In genomic region chr5:53154078-53154477, GRCm38 (mm10) we compare ENCODE assay signal across 25 mouse cellular contexts. TPM values are rescaled to one million over a fixed set of nuclear protein-coding genes. Genes with fewer than 3 reads are reported as not detected.
DNase-seq lines count a peak whose midpoint lies in the region; ATAC-seq and TF ChIP-seq lines count a peak whose summit lies in the region.
"Had no signal": no experiment of that assay in that cellular context is flagged by ENCODE, and none has a peak within 500 bp of the region (broad histone marks: within the 10 kb centered on the region; RNA-seq: fewer than 3 reads in every experiment).

No protein-coding gene starts in this region.

- H3K9me3 ChIP-seq in heart, embryonic 11.5 days (replicated peaks; ENCODE audit: control insufficient read depth, low read length): no peaks in the 10 kb centered on the region
- no peaks in the 10 kb centered on the region for H3K9me3 ChIP-seq in heart, embryonic 16.5 days (replicated peaks; ENCODE audit: control insufficient read depth, low read length)
- peaks cover 26% of the 10 kb centered on the region for H3K9me3 ChIP-seq in G1E (replicated peaks)
- H3K9me3 ChIP-seq in MEL (replicated peaks; ENCODE audit: insufficient read depth, low read length): no peaks in the 10 kb centered on the region
- H3K9me3 ChIP-seq: embryonic facial prominence, embryonic 10.5 days; embryonic facial prominence, embryonic 15.5 days; hindbrain, embryonic 10.5 days; hindbrain, embryonic 15.5 days; kidney, embryonic 15.5 days; limb, embryonic 10.5 days; limb, embryonic 15.5 days; liver, embryonic 13.5 days; megakaryocyte, embryonic 14.5 days; midbrain, embryonic 13.5 days; neural tube, embryonic 13.5 days had no signal

- H3K4me3 ChIP-seq in heart, embryonic 11.5 days (ENCODE audit: low read depth, low read length): no peak overlapping the region
- H3K4me3 ChIP-seq in heart, embryonic 16.5 days (ENCODE audit: low read length): no peak overlapping the region
- H3K4me3 ChIP-seq in G1E (ENCODE audit: low read depth, low read length): no peak overlapping the region
- no peak overlapping the region for H3K4me3 ChIP-seq in MEL (ENCODE audit: control insufficient read depth in 1 of 2, insufficient read depth in 1 of 2, low read depth in 2 of 2, low read length in 2 of 2)
- H3K4me3 ChIP-seq: embryonic facial prominence, embryonic 10.5 days; embryonic facial prominence, embryonic 15.5 days; hindbrain, embryonic 10.5 days; hindbrain, embryonic 15.5 days; kidney, embryonic 15.5 days; limb, embryonic 10.5 days; limb, embryonic 15.5 days; liver, embryonic 13.5 days; megakaryocyte, embryonic 14.5 days; midbrain, embryonic 13.5 days; neural tube, embryonic 13.5 days had no signal

- H3K4me2 ChIP-seq in heart, embryonic 11.5 days: no peak overlapping the region
- no peak overlapping the region for H3K4me2 ChIP-seq in heart, embryonic 16.5 days (ENCODE audit: low read depth, low read length)
- H3K4me2 ChIP-seq: embryonic facial prominence, embryonic 15.5 days; hindbrain, embryonic 15.5 days; kidney, embryonic 15.5 days; limb, embryonic 15.5 days; liver, embryonic 13.5 days; midbrain, embryonic 13.5 days; neural tube, embryonic 13.5 days had no signal

- H3K27me3 ChIP-seq in heart, embryonic 11.5 days (ENCODE audit: control insufficient read depth, insufficient read depth, low read length): no peaks in the 10 kb centered on the region
- H3K27me3 ChIP-seq in heart, embryonic 16.5 days (ENCODE audit: control insufficient read depth, insufficient read depth, low read length): no peaks in the 10 kb centered on the region
- H3K27me3 ChIP-seq in G1E (ENCODE audit: insufficient read depth, low read length) (no peaks in the 10 kb centered on the region), MEL (ENCODE audit: control insufficient read depth in 1 of 2, insufficient read depth in 2 of 2, low read length in 2 of 2) (no peaks in the 10 kb centered on the region)
- H3K27me3 ChIP-seq: embryonic facial prominence, embryonic 15.5 days; hindbrain, embryonic 15.5 days; kidney, embryonic 15.5 days; limb, embryonic 15.5 days; liver, embryonic 13.5 days; megakaryocyte, embryonic 14.5 days; neural tube, embryonic 13.5 days had no signal

- no peak for TF ChIP-seq RAD21 in MEL (IDR thresholded peaks at IDR 0.05; ENCODE audit: low read depth, low read length)

- intact Hi-C loops in heart, postnatal 25 days (cut with DNase I): no loop called here
- intact Hi-C loops in heart, postnatal 36 days (cut with DNase I): no loop called here

- peaks cover 13% of the 10 kb centered on the region for H3K4me1 ChIP-seq in heart, embryonic 11.5 days (ENCODE audit: control insufficient read depth, insufficient read depth, low read length)
- peaks cover 14% of the 10 kb centered on the region for H3K4me1 ChIP-seq in heart, embryonic 16.5 days (ENCODE audit: control insufficient read depth, insufficient read depth, low read length)
- no peaks in the 10 kb centered on the region for H3K4me1 ChIP-seq in G1E (ENCODE audit: insufficient read depth, low read depth, low read length)
- peaks cover 0 to 15% of the 10 kb centered on the region in 2 experiments; a peak in 2 of 4 replicates for H3K4me1 ChIP-seq in MEL (ENCODE audit: control insufficient read depth in 1 of 2, insufficient read depth in 2 of 2, low read length in 2 of 2)
- H3K4me1 ChIP-seq: hindbrain, embryonic 15.5 days; liver, embryonic 13.5 days; megakaryocyte, embryonic 14.5 days had no signal

- WGBS in heart, embryonic 11.5 days (ENCODE audit: insufficient replicate concordance): 36% methylated on average over 2 of the region's 2 CpGs
- 29% methylated on average over 2 of the region's 2 CpGs for WGBS in heart, embryonic 16.5 days

- H3K9ac ChIP-seq in heart, embryonic 11.5 days (ENCODE audit: low read depth, low read length): no peak overlapping the region
- no peak overlapping the region for H3K9ac ChIP-seq in heart, embryonic 16.5 days (ENCODE audit: low read length)
- no peak overlapping the region for H3K9ac ChIP-seq in MEL (ENCODE audit: control insufficient read depth, low read depth, low read length, poor library complexity, severe bottlenecking)
- H3K9ac ChIP-seq: embryonic facial prominence, embryonic 15.5 days; hindbrain, embryonic 15.5 days; kidney, embryonic 15.5 days; limb, embryonic 15.5 days; liver, embryonic 13.5 days; midbrain, embryonic 13.5 days; neural tube, embryonic 13.5 days had no signal

- TF ChIP-seq EP300 in MEL (IDR thresholded peaks at IDR 0.05; ENCODE audit: low read depth in 1 of 2, low read length in 2 of 2): no peak

- ATAC-seq in heart, embryonic 11.5 days (replicated peaks; ENCODE audit: insufficient number of reproducible peaks, low FRiP score, low TSS enrichment): peak; percentile 72
- ATAC-seq in heart, embryonic 16.5 days (replicated peaks; ENCODE audit: extremely low read depth, insufficient read depth, low FRiP score): peak; percentile 78
- ATAC-seq in G1E (ENCODE audit: extremely low read depth, insufficient number of reproducible peaks, low FRiP score, poor library complexity, severe bottlenecking): peak; percentile 25
- ATAC-seq: lung, postnatal 0 days; midbrain, embryonic 13.5 days had no signal

- no peak for TF ChIP-seq POLR2A in MEL (IDR thresholded peaks at IDR 0.05; ENCODE audit: control insufficient read depth in 1 of 2, insufficient read depth in 1 of 2, low read depth in 1 of 2, low read length in 2 of 2, poor library complexity in 1 of 2)

- DNase-seq in heart, postnatal 25 days (ENCODE audit: low spot score): no peak
- no peak for DNase-seq in heart, postnatal 36 days
- DNase-seq in G1E (ENCODE audit: low spot score) (no peak), MEL (ENCODE audit: low read depth, low spot score) (peak; percentile 14)
- DNase-seq: adrenal gland, adult 8-10 months; B cell, adult 2 months; gastrocnemius, postnatal 10 days; kidney, adult 18-20 months; kidney, postnatal 25 days; liver, embryonic 13.5 days; lung, adult 18-20 months; lung, postnatal 4 days had no signal

- no peaks in the 10 kb centered on the region for H3K36me3 ChIP-seq in heart, embryonic 11.5 days (ENCODE audit: control insufficient read depth, insufficient read depth, low read length)
- H3K36me3 ChIP-seq in heart, embryonic 16.5 days (ENCODE audit: control insufficient read depth, insufficient read depth): no peaks in the 10 kb centered on the region
- no peaks in the 10 kb centered on the region for H3K36me3 ChIP-seq in G1E (replicated peaks)
- peaks cover 0 to 5% of the 10 kb centered on the region in 2 experiments; a peak in 2 of 4 replicates for H3K36me3 ChIP-seq in MEL (ENCODE audit: control insufficient read depth in 1 of 2, insufficient read depth in 2 of 2, low read length in 2 of 2)
- H3K36me3 ChIP-seq: embryonic facial prominence, embryonic 10.5 days; embryonic facial prominence, embryonic 15.5 days; hindbrain, embryonic 10.5 days; hindbrain, embryonic 15.5 days; limb, embryonic 10.5 days; limb, embryonic 15.5 days; liver, embryonic 13.5 days; midbrain, embryonic 13.5 days; neural tube, embryonic 13.5 days had no signal

- H3K79me2 ChIP-seq in MEL (ENCODE audit: control insufficient read depth, insufficient read depth, low read length, poor library complexity): no peaks in the 10 kb centered on the region

- H3K27ac ChIP-seq in heart, embryonic 11.5 days (ENCODE audit: low read depth, low read length): no peak overlapping the region
- H3K27ac ChIP-seq in heart, embryonic 16.5 days (ENCODE audit: low read length): no peak overlapping the region
- no peak overlapping the region for H3K27ac ChIP-seq in MEL (ENCODE audit: control insufficient read depth, low read depth, low read length)
- H3K27ac ChIP-seq: embryonic facial prominence, embryonic 10.5 days; embryonic facial prominence, embryonic 15.5 days; hindbrain, embryonic 10.5 days; hindbrain, embryonic 15.5 days; kidney, embryonic 15.5 days; limb, embryonic 10.5 days; limb, embryonic 15.5 days; liver, embryonic 13.5 days; midbrain, embryonic 13.5 days; neural tube, embryonic 13.5 days had no signal

- TF ChIP-seq CTCF in G1E (IDR thresholded peaks at IDR 0.05; ENCODE audit: low read depth, low read length) (no peak), MEL (IDR thresholded peaks at IDR 0.05 in 2 of 3, conservative IDR thresholded peaks at IDR 0.05 in 1 of 3; ENCODE audit: control insufficient read depth in 1 of 3, insufficient read depth in 1 of 3, low read depth in 2 of 3, low read length in 3 of 3, poor library complexity in 1 of 3, severe bottlenecking in 1 of 3) (no peak)

TF ChIP-seq in MEL, 35 proteins besides CTCF, POLR2A, EP300 and RAD21 (continues in another document):
- TF ChIP-seq CHD2 (IDR thresholded peaks at IDR 0.05; ENCODE audit: low read length) (no peak), JUND (IDR thresholded peaks at IDR 0.05; ENCODE audit: low read depth, low read length) (no peak), ZNF384 (IDR thresholded peaks at IDR 0.05; ENCODE audit: low read depth, low read length) (no peak), NELFE (IDR thresholded peaks at IDR 0.05; ENCODE audit: low read depth, low read length) (no peak), NRF1 (IDR thresholded peaks at IDR 0.05; ENCODE audit: insufficient read depth, low read depth, low read length, poor library complexity, severe bottlenecking) (no peak), ELF1 (IDR thresholded peaks at IDR 0.05; ENCODE audit: low read depth, low read length) (no peak), TAL1 (IDR thresholded peaks at IDR 0.05; ENCODE audit: low read length) (no peak), ZMIZ1 (IDR thresholded peaks at IDR 0.05; ENCODE audit: low read depth, low read length) (no peak), USF1 (IDR thresholded peaks at IDR 0.05; ENCODE audit: low read depth, low read length) (no peak), POLR2AphosphoS5 (IDR thresholded peaks at IDR 0.05; ENCODE audit: borderline replicate concordance, low read depth, low read length) (no peak), MAZ (IDR thresholded peaks at IDR 0.05; ENCODE audit: low read depth, low read length) (no peak), KAT2A (conservative IDR thresholded peaks at IDR 0.05; ENCODE audit: low read depth, low read length) (no peak), MYB (IDR thresholded peaks at IDR 0.05; ENCODE audit: low read depth, low read length) (no peak), ETS1 (IDR thresholded peaks at IDR 0.05; ENCODE audit: low read depth, low read length) (no peak), MAFK (IDR thresholded peaks at IDR 0.05; ENCODE audit: borderline replicate concordance, low read depth, low read length) (no peak)

RNA-seq across cellular contexts. Expression of gene Sel1l3, which starts 59.6 kb away (rescaled TPM):
- 1.5 and 1.9 TPM in 2 replicates for polyA plus RNA-seq in heart, embryonic 11.5 days (2014; fragmentation: Nextera tagmentation; extraction: Ambion mirVana)
- 1 to 10 TPM; 1.7 to 2.0 TPM for total RNA-seq in heart, postnatal 25 days (2021)
- 0.91 and 1.4 TPM in 2 replicates for polyA plus RNA-seq in heart, embryonic 16.5 days (2015; fragmentation: Nextera tagmentation; extraction: Ambion mirVana)
- total RNA-seq in heart, postnatal 36 days (2021): 1 to 10 TPM; 1.3 to 2.8 TPM
- total RNA-seq in G1E (2014; fragmentation: Nextera tagmentation) (not detected in 2 replicates), G1E (2017) (0.12 and 0.44 TPM in 2 replicates), MEL (2012; rRNA removed) (0.03 TPM in 1 of 2 replicates, not detected in the other)
- polyA plus RNA-seq in G1E (2012) (0.04 TPM in 1 of 2 replicates, not detected in the other), MEL (2012; ENCODE audit: insufficient read depth in 1 of 2, insufficient read length in 2 of 2, low read depth in 1 of 2, low replicate concordance in 2 of 2, missing spikeins in 1 of 2) (under 1 TPM in 1 of 2 experiments, not detected in 1; 0.01 TPM)

Comparison
In these comparisons a context has a peak if more than half of its experiments do, and no peak if none do; other contexts are left out.
1. ATAC-seq: peak in every context shown above with its lines; median percentile 78 in heart, embryonic 16.5 days; 72 in heart, embryonic 11.5 days; 25 in G1E.